Mouse (Mus musculus): ENCODE results near the gene Dus3l. TPM values are rescaled to one million over a fixed set of nuclear protein-coding genes. Genes with fewer than 3 reads are reported as not detected.

Dus3l gene
- polyA plus RNA-seq, 1 experiment from 2014 or later: 76.9 TPM

DNA sequence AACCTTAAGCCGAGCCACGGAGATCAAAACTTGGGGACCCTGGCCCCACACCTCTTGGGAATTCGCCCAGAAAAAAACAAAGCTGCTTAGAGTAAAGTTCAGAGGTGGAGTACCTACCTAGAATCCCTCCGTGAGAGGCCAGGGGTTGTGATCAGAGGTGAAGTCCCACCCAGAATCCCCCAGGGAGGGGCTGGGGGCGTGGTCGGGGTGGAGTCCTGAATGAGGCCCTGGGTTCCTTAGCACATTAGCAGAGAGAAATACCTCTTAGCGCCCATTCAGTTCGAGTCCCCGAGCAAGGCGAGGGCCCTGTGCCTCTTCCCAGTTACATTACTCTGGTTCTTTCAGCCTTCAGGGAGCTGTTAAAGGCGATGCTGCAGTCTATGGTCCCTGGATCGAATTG, 36.9 kb upstream of the Dus3l start:
- ATAC-seq (ENCODE audit: low FRiP score) (no peak), DNase-seq (ENCODE audit: low spot score) (no peak)
- H3K4me1 ChIP-seq (replicated peaks; ENCODE audit: control insufficient read depth, insufficient read depth, low read length): no peaks in the 10 kb centered on the region
- H3K27me3 ChIP-seq (ENCODE audit: control insufficient read depth, insufficient read depth, low read length): no peaks in the 10 kb centered on the region
- no peak overlapping the region for H3K27ac ChIP-seq
- no peak overlapping the region for H3K4me2 ChIP-seq (replicated peaks)
- 8% methylated on average over 12 of the region's 12 CpGs for WGBS
- H3K9ac ChIP-seq: no peak overlapping the region
- no peaks in the 10 kb centered on the region for H3K9me3 ChIP-seq (ENCODE audit: control insufficient read depth, low read length)
- no peak overlapping the region for H3K4me3 ChIP-seq (replicated peaks; ENCODE audit: low read length)
- H3K36me3 ChIP-seq (replicated peaks; ENCODE audit: control insufficient read depth, insufficient read depth): peaks cover 17% of the 10 kb centered on the region

DNA sequence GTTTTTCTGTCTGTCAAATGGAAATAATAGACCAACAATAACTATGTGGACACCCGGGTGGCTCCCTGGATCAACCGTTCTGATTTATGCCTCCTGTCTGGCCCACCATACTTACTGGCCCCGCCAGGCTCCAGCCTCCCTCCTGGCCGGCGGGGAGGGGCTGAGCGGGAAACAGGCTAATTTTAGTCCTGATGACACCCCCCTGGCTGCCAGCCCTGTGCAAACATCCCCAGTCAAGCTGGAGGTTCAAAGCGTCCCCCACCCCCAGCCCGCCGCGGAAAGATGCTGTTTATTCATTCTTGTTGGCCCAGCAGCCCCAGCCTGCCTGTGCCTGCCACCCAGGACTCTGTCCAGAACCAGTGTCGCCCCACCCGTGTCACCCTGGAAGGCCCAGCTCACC, 36.4 kb upstream of the Dus3l start:
- ATAC-seq (ENCODE audit: low FRiP score): no peak
- no peak overlapping the region for H3K9ac ChIP-seq
- H3K9me3 ChIP-seq (ENCODE audit: control insufficient read depth, low read length): no peaks in the 10 kb centered on the region
- H3K4me1 ChIP-seq (replicated peaks; ENCODE audit: control insufficient read depth, insufficient read depth, low read length): no peaks in the 10 kb centered on the region
- no peak overlapping the region for H3K27ac ChIP-seq
- no peaks in the 10 kb centered on the region for H3K27me3 ChIP-seq (ENCODE audit: control insufficient read depth, insufficient read depth, low read length)
- H3K36me3 ChIP-seq (replicated peaks; ENCODE audit: control insufficient read depth, insufficient read depth): peaks cover 12% of the 10 kb centered on the region
- 39% methylated on average over 12 of the region's 12 CpGs for WGBS
- no peak overlapping the region for H3K4me3 ChIP-seq (replicated peaks; ENCODE audit: low read length)
- DNase-seq (ENCODE audit: low spot score): no peak
- H3K4me2 ChIP-seq (replicated peaks): no peak overlapping the region

DNA sequence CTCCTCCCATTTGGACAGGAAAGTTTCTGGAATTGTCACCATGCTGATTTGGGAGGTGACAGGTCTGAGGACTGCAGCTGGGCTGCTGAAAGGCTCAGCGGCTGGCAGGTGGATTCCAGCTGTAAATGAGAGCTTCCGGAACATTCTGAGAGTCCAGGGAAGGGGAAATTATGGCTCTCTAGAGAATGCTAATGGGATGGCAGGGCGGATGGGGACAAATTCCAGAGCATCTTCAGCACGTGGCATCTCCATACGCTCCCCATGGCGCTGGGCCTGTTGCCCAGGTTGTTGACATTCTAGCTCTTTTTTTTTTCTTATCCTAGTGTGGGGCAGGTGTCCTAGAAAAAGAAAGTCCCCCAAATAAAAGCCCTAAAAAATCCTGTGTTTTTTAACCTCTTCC, 35.4 kb upstream of the Dus3l start:
- Histone ChIP-seq H3K27ac (no peak overlapping the region), H3K9me3 (ENCODE audit: control insufficient read depth, low read length) (no peaks in the 10 kb centered on the region), H3K4me3 (replicated peaks; ENCODE audit: low read length) (no peak overlapping the region), H3K9ac (no peak overlapping the region), H3K36me3 (replicated peaks; ENCODE audit: control insufficient read depth, insufficient read depth) (peaks cover 2% of the 10 kb centered on the region; the same call in 1 of the 2 replicates), H3K4me1 (replicated peaks; ENCODE audit: control insufficient read depth, insufficient read depth, low read length) (no peaks in the 10 kb centered on the region), H3K27me3 (ENCODE audit: control insufficient read depth, insufficient read depth, low read length) (no peaks in the 10 kb centered on the region), H3K4me2 (replicated peaks) (no peak overlapping the region)
- DNase-seq (ENCODE audit: low spot score) (no peak), ATAC-seq (ENCODE audit: low FRiP score) (no peak)
- WGBS: 45% methylated on average over 6 of the region's 6 CpGs

DNA sequence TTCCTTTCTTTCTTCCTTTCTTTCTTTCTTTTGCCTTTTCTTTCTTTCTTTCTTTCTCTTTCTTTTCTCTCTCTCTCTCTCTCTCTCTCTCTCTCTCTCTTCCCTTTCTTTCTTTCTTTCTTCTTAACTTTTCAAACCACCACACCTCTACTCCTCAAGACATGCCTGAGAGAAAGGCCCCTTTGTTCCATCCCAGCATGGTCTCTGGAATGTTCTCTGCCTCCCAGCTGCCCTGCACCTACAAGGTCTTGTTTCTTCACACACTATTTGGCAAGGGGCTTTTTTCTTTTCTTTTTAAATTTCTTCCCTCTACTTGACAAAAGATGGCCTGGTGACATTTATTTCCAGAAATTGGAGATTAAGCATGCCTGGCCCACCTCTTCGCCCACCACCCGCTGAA, 34.9 kb upstream of the Dus3l start:
- Histone ChIP-seq H3K4me2 (replicated peaks) (no peak overlapping the region), H3K4me1 (replicated peaks; ENCODE audit: control insufficient read depth, insufficient read depth, low read length) (no peaks in the 10 kb centered on the region), H3K27ac (no peak overlapping the region), H3K36me3 (replicated peaks; ENCODE audit: control insufficient read depth, insufficient read depth) (no peaks in the 10 kb centered on the region), H3K4me3 (replicated peaks; ENCODE audit: low read length) (no peak overlapping the region), H3K9me3 (ENCODE audit: control insufficient read depth, low read length) (no peaks in the 10 kb centered on the region), H3K9ac (no peak overlapping the region), H3K27me3 (ENCODE audit: control insufficient read depth, insufficient read depth, low read length) (no peaks in the 10 kb centered on the region)
- DNase-seq (ENCODE audit: low spot score) (no peak), ATAC-seq (ENCODE audit: low FRiP score) (no peak)
- 52% methylated on average over 2 of the region's 2 CpGs for WGBS

DNA sequence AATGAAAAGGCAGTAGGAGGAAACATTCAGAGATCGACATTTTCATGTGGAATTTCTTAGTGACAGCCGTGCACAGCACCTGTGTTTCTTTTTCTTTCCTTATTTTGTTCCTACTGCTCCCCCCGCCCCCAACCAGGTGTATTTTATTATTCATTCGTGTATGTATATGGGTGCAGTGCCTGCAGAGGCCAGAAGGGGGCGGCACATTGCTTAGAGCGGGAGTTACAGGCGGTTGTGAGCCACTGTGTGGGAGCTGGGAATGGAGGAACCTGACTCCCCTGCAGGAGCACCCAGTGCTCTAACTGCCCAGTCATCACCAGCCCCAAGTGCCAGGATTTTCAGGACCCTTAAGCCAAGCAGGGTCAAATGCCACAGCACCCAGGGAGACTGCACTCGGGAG, 28.0 kb upstream of the Dus3l start:
- DNase-seq (ENCODE audit: low spot score) (no peak), ATAC-seq (ENCODE audit: low FRiP score) (no peak)
- 47% methylated on average over 8 of the region's 8 CpGs for WGBS
- Histone ChIP-seq H3K4me3 (replicated peaks; ENCODE audit: low read length) (no peak overlapping the region), H3K9ac (no peak overlapping the region), H3K27ac (no peak overlapping the region), H3K27me3 (ENCODE audit: control insufficient read depth, insufficient read depth, low read length) (no peaks in the 10 kb centered on the region), H3K36me3 (replicated peaks; ENCODE audit: control insufficient read depth, insufficient read depth) (no peaks in the 10 kb centered on the region), H3K4me1 (replicated peaks; ENCODE audit: control insufficient read depth, insufficient read depth, low read length) (no peaks in the 10 kb centered on the region), H3K9me3 (ENCODE audit: control insufficient read depth, low read length) (no peaks in the 10 kb centered on the region), H3K4me2 (replicated peaks) (no peak overlapping the region)

DNA sequence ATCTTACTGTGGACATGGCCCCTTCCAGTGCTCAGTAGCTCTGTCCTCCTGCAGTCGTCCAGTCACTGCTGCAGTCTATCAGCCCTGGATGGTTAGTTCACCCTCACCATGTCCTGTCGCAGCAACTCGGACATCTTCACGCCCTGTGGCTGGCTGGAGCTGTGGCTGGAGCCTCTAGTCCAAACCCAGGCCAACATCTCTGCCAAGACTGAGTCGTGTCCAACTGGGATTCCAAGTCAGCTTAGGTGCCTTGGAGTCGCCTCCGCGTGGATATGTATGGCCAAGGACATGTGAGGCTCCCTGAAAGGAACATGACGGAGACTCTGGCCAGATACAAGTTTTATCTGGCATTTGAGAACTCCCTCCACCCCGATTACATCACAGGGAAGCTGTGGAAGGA, 26.3 kb upstream of the Dus3l start:
- H3K27ac ChIP-seq: no peak overlapping the region
- no peaks in the 10 kb centered on the region for H3K27me3 ChIP-seq (ENCODE audit: control insufficient read depth, insufficient read depth, low read length)
- H3K4me3 ChIP-seq (replicated peaks; ENCODE audit: low read length): no peak overlapping the region
- H3K9ac ChIP-seq: no peak overlapping the region
- no peaks in the 10 kb centered on the region for H3K4me1 ChIP-seq (replicated peaks; ENCODE audit: control insufficient read depth, insufficient read depth, low read length)
- H3K9me3 ChIP-seq (ENCODE audit: control insufficient read depth, low read length): no peaks in the 10 kb centered on the region
- no peaks in the 10 kb centered on the region for H3K36me3 ChIP-seq (replicated peaks; ENCODE audit: control insufficient read depth, insufficient read depth)
- ATAC-seq (ENCODE audit: low FRiP score) (no peak), DNase-seq (ENCODE audit: low spot score) (no peak)
- H3K4me2 ChIP-seq (replicated peaks): no peak overlapping the region
- WGBS: 87% methylated on average over 10 of the region's 10 CpGs

DNA sequence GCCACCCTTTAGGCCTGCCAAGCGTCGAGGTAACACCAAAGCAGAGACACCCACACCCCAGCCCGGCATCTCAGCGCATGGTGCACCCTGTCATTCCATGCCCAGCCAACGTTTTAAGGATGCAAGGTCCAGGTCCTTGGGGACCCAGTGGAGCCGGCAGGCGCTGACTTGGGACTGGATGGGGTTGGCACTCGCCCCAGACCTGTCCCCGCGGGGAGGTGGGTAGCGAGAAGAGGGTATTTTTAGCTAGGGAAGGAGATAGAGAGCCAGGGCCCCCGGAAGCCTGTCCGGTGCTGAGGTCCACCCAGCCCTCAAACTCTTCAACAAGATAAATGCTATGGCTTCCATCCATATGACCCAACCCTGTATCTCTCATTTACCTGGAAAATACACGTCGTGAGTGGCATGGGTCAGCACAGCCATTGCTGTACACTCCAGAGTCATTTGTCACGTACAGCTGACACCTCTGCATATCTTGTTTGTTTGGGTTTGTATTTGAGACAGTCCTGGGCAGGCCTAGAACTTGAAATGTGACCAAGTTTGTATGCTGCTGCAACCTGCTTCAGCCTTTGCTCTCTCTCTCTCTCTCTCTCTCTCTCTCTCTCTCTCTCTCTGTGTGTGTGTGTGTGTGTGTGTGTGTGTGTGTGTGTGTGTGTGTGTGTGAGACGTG, 24.3 kb upstream of the Dus3l start:
- Histone ChIP-seq H3K36me3 (replicated peaks; ENCODE audit: control insufficient read depth, insufficient read depth) (no peaks in the 10 kb centered on the region), H3K27me3 (ENCODE audit: control insufficient read depth, insufficient read depth, low read length) (no peaks in the 10 kb centered on the region), H3K9ac (no peak overlapping the region), H3K4me1 (replicated peaks; ENCODE audit: control insufficient read depth, insufficient read depth, low read length) (no peaks in the 10 kb centered on the region), H3K27ac (no peak overlapping the region), H3K4me3 (replicated peaks; ENCODE audit: low read length) (no peak overlapping the region), H3K4me2 (replicated peaks) (no peak overlapping the region), H3K9me3 (ENCODE audit: control insufficient read depth, low read length) (no peaks in the 10 kb centered on the region)
- DNase-seq (ENCODE audit: low spot score): no peak
- 84% methylated on average over 17 of the region's 17 CpGs for WGBS
- no peak for ATAC-seq (ENCODE audit: low FRiP score)

DNA sequence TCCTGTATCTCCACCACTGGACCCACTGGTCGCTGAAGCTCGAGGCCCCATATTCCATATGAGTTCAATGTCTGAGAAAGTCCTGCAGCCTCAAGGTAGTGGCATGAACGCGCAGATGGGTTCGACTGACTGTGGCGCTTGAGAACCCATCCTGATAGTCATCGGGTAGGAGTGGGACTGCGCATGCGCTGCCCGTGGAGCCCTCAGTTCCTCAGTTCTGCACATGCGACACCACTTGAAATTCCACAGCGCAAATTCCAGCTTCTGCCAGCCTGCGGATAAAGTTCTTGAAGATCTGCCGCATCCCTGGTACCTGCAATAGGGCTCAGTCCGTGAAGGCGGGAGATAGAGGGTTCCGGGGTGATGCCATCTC, 23.8 kb upstream of the Dus3l start:
- 79% methylated on average over 17 of the region's 17 CpGs for WGBS
- H3K27me3 ChIP-seq (ENCODE audit: control insufficient read depth, insufficient read depth, low read length): no peaks in the 10 kb centered on the region
- no peak for DNase-seq (ENCODE audit: low spot score)
- H3K36me3 ChIP-seq (replicated peaks; ENCODE audit: control insufficient read depth, insufficient read depth): no peaks in the 10 kb centered on the region
- no peaks in the 10 kb centered on the region for H3K9me3 ChIP-seq (ENCODE audit: control insufficient read depth, low read length)
- no peak overlapping the region for H3K9ac ChIP-seq
- no peak for ATAC-seq (ENCODE audit: low FRiP score)
- no peak overlapping the region for H3K4me3 ChIP-seq (replicated peaks; ENCODE audit: low read length)
- no peak overlapping the region for H3K4me2 ChIP-seq (replicated peaks)
- no peaks in the 10 kb centered on the region for H3K4me1 ChIP-seq (replicated peaks; ENCODE audit: control insufficient read depth, insufficient read depth, low read length)
- no peak overlapping the region for H3K27ac ChIP-seq

DNA sequence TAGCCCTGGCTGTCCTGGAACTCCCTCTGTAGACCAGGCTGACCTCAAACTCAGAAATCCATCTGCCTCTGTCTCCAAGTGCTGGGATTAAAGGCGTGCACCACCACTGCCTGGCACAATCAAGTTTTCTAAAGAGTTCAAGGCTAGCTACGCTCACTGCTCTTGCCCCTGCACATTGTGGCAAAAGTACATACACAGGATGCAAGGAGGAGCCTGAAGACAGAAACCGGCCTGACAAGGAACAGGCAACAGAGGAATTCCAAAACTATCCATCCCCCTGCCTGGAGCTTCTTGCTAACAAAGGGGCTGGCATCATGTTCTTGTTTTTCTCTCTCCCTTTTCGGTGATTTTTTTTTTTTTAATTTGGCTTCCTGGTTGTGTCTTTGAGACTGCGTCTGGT, 20.4 kb upstream of the Dus3l start:
- Histone ChIP-seq H3K27ac (no peak overlapping the region), H3K4me3 (replicated peaks; ENCODE audit: low read length) (no peak overlapping the region), H3K4me2 (replicated peaks) (no peak overlapping the region), H3K9ac (no peak overlapping the region), H3K27me3 (ENCODE audit: control insufficient read depth, insufficient read depth, low read length) (peaks cover 3% of the 10 kb centered on the region; the same call in 1 of the 2 replicates), H3K4me1 (replicated peaks; ENCODE audit: control insufficient read depth, insufficient read depth, low read length) (no peaks in the 10 kb centered on the region), H3K36me3 (replicated peaks; ENCODE audit: control insufficient read depth, insufficient read depth) (no peaks in the 10 kb centered on the region), H3K9me3 (ENCODE audit: control insufficient read depth, low read length) (no peaks in the 10 kb centered on the region)
- no peak for DNase-seq (ENCODE audit: low spot score)
- ATAC-seq (ENCODE audit: low FRiP score): no peak
- WGBS: 68% methylated on average over 5 of the region's 5 CpGs

All from hindbrain, embryonic 14.5 days (tissue).